ENCODE assay signal across 2 mouse cellular contexts in the genomic region with DNA sequence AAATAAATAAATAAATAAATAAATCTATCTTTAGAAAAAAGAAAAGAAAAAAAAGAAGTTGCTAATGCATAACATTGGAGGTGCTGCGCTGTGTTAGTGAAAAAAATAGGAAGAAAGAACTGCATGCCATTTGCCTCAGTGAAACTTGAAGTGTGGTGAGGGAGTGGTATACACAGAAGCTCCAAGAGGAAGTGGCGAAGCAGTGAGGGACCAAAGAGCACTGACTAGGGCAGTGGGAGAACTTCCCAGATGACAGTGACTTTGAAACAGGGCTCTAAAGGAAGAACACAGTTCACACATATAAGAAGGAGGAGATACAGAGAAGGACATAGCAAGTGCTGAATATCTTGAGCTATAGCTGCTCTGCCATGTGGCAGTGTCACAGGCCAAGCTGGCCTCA.
TF ChIP-seq lines count a peak whose summit lies in the region.

No protein-coding gene starts in this region.

TF ChIP-seq in CH12.LX, 34 proteins besides CTCF, POLR2A, EP300 and RAD21:
- no peak for TF ChIP-seq JUND (conservative IDR thresholded peaks at IDR 0.05; ENCODE audit: low read depth, low read length)
- TF ChIP-seq JUN (IDR thresholded peaks at IDR 0.05; ENCODE audit: insufficient read depth, low read depth, low read length), result no peak
- TF ChIP-seq ZNF384 (IDR thresholded peaks at IDR 0.05; ENCODE audit: low read depth, low read length), result no peak

TF ChIP-seq in MEL, 35 proteins besides CTCF, POLR2A, EP300 and RAD21:
- TF ChIP-seq ETS1 (IDR thresholded peaks at IDR 0.05; ENCODE audit: low read depth, low read length), result no peak
- no peak for TF ChIP-seq SMC3 (IDR thresholded peaks at IDR 0.05; ENCODE audit: low read depth, low read length)
- TF ChIP-seq E2F4 (IDR thresholded peaks at IDR 0.05; ENCODE audit: borderline replicate concordance, low read depth, low read length), result no peak
- TF ChIP-seq ELF1 (IDR thresholded peaks at IDR 0.05; ENCODE audit: low read depth, low read length), result no peak
- TF ChIP-seq NELFE (IDR thresholded peaks at IDR 0.05; ENCODE audit: low read depth, low read length), result no peak
- TF ChIP-seq POLR2AphosphoS2 (IDR thresholded peaks at IDR 0.05; ENCODE audit: low read length), result no peak
- no peak for TF ChIP-seq MYB (IDR thresholded peaks at IDR 0.05; ENCODE audit: low read depth, low read length)
- TF ChIP-seq KAT2A (conservative IDR thresholded peaks at IDR 0.05; ENCODE audit: low read depth, low read length), result no peak
- no peak for TF ChIP-seq MXI1 (IDR thresholded peaks at IDR 0.05; ENCODE audit: low read depth, low read length)
- TF ChIP-seq HCFC1 (IDR thresholded peaks at IDR 0.05; ENCODE audit: low read depth, low read length), result no peak
- no peak for TF ChIP-seq ZC3H11A (IDR thresholded peaks at IDR 0.05; ENCODE audit: low read depth, low read length)
- TF ChIP-seq CHD1 (IDR thresholded peaks at IDR 0.05; ENCODE audit: low read depth, low read length), result no peak
- TF ChIP-seq MEF2A (IDR thresholded peaks at IDR 0.05; ENCODE audit: extremely low read depth, insufficient replicate concordance, low read depth, low read length, poor library complexity, severe bottlenecking), result no peak
- no peak for TF ChIP-seq RCOR1 (IDR thresholded peaks at IDR 0.05; ENCODE audit: low read depth, low read length)
- no peak for TF ChIP-seq TCF12 (IDR thresholded peaks at IDR 0.05; ENCODE audit: low read depth, low read length)
- TF ChIP-seq ZMIZ1 (IDR thresholded peaks at IDR 0.05; ENCODE audit: low read depth, low read length), result no peak
- TF ChIP-seq NRF1 (IDR thresholded peaks at IDR 0.05; ENCODE audit: insufficient read depth, low read depth, low read length, poor library complexity, severe bottlenecking), result no peak
